Mouse (Mus musculus) stomach, adult 2 months (tissue): Measurements from ENCODE around the gene Cyb5d2. TPM values are rescaled to one million over a fixed set of nuclear protein-coding genes. Genes with fewer than 3 reads are reported as not detected.

Source experiments
- polyA plus RNA-seq: library from polyadenylated mRNA; depleted of rRNA; stranded (reverse); fragments of >200 nt; gene quantifications from 2 replicates; pipeline ENCODE4 v1.2.3, GENCODE M21; 2012; rRNA removed

The Cyb5d2 gene
- polyA plus RNA-seq, result 1.1 and 1.5 TPM in 2 replicates

DNA sequence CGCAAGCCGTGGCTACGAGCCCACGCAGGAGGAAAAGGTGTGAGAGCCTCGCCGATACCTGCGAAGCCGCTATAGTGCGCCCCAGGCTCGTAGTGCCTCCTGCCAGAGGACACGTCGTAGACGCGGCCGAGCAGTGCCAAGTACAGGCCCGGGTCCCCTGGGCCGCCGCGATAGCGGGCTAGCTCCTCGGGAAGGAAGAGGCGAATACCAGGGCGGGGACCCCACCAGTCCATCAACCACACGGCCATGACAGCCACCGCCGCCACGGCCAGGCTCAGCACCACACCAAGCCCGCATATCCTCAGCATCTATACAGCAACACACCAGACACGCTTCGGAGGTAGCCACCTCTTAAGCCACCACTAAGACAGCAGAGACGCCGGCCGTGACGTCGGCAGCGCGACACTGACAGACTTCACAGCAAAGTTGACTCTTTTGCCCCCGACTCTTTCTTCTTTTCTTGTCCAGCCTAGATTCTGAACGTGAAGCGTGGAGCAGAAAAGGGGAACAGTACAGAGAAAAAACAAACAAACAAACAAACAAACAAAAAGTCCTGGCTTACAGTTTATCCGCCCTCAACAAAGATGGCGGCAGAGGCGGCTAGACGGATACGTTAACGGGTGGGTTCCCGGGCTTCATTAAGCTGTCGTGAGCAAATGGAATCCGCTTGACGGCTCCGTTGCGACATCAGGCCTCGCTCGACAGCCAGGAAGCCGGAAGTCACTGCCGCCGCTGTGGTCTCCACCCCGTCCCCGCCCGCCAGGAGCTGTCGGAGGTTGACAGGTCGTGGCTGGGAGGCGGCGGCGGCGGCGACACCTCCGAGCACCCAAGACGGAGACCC is at the start of gene Cyb5d2, which contains the start of gene Zzef1:
Gene Cyb5d2, minus strand, starts transcription at position 688 of the 841 bp plus-strand sequence.
Gene Zzef1, plus strand, starts transcription at position 772 of the 841 bp plus-strand sequence.

Other genes with a start within 250 kb of the Cyb5d2 start
- gene Spns3, start 245.6 kb downstream of the Cyb5d2 start, polyA plus RNA-seq, result 0.45 and 0.83 TPM in 2 replicates
- gene Ube2g1, start 188.9 kb downstream of the Cyb5d2 start, polyA plus RNA-seq, result 6.8 and 9.9 TPM in 2 replicates
- gene Ankfy1, start 106.1 kb downstream of the Cyb5d2 start, polyA plus RNA-seq, result 9.5 and 12.0 TPM in 2 replicates
- 10.5 and 14.7 TPM in 2 replicates for gene Zzef1, start 84 bp upstream of the Cyb5d2 start, polyA plus RNA-seq
- 108 and 126 TPM in 2 replicates for gene Atp2a3, start 165.0 kb upstream of the Cyb5d2 start, polyA plus RNA-seq
- gene P2rx1, start 203.0 kb upstream of the Cyb5d2 start, polyA plus RNA-seq, result 2.6 and 3.3 TPM in 2 replicates
- 2.8 and 3.7 TPM in 2 replicates for gene Camkk1, start 222.9 kb upstream of the Cyb5d2 start, polyA plus RNA-seq